Mouse (Mus musculus): Measurements from ENCODE around the gene Ube2k. TPM values are rescaled to one million over a fixed set of nuclear protein-coding genes. Genes with fewer than 3 reads are reported as not detected.
"Not testable (repeated sequence)": the region's sequence is repeated elsewhere in the genome, so short reads cannot be mapped to it uniquely, and the experiment has no call there.

Gene Ube2k
- polyA plus RNA-seq, 1 experiment from 2014 or later: 191 TPM

GRCm38 (mm10) chr5:65514635-65515278 is 22.3 kb upstream of the Ube2k start:
- no peaks in the 10 kb centered on the region for H3K36me3 ChIP-seq (replicated peaks)
- no peak overlapping the region for H3K9ac ChIP-seq
- 80% methylated on average over 5 of the region's 5 CpGs for WGBS
- no peak overlapping the region for H3K27ac ChIP-seq
- H3K27me3 ChIP-seq (replicated peaks): no peaks in the 10 kb centered on the region
- H3K4me3 ChIP-seq: no peak overlapping the region
- ATAC-seq (replicated peaks): no peak
- no peaks in the 10 kb centered on the region for H3K9me3 ChIP-seq
- H3K4me1 ChIP-seq: no peaks in the 10 kb centered on the region
- no peak overlapping the region for H3K4me2 ChIP-seq

- Histone ChIP-seq H3K9me3 (no peaks in the 10 kb centered on the region), H3K4me2 (no peak overlapping the region), H3K4me1 (0 out of 2 replicates have a peak, but pooled peaks cover 3% of the 10 kb centered on the region), H3K9ac (no peak overlapping the region), H3K27me3 (replicated peaks) (no peaks in the 10 kb centered on the region), H3K27ac (no peak overlapping the region), H3K4me3 (no peak overlapping the region), H3K36me3 (replicated peaks) (no peaks in the 10 kb centered on the region)
- ATAC-seq (replicated peaks): no peak
- 87% methylated on average over 1 of the region's 1 CpGs for WGBS
Measured at GRCm38 (mm10) chr5:65521803-65522202, 15.2 kb upstream of the Ube2k start.

GRCm38 (mm10) chr5:65524831-65525230 is 12.2 kb upstream of the Ube2k start:
- Histone ChIP-seq H3K36me3 (replicated peaks) (no peaks in the 10 kb centered on the region), H3K9ac (no peak overlapping the region), H3K27me3 (replicated peaks) (no peaks in the 10 kb centered on the region), H3K9me3 (no peaks in the 10 kb centered on the region), H3K4me2 (no peak overlapping the region), H3K4me1 (0 out of 2 replicates have a peak, but pooled peaks cover 3% of the 10 kb centered on the region), H3K4me3 (no peak overlapping the region), H3K27ac (no peak overlapping the region)
- 66% methylated on average over 4 of the region's 4 CpGs for WGBS
- ATAC-seq (replicated peaks): no peak

GRCm38 (mm10) chr5:65525674-65526443 is 11.2 kb upstream of the Ube2k start:
- 6% methylated on average over 8 of the region's 8 CpGs for WGBS
- no peak overlapping the region for H3K27ac ChIP-seq
- no peaks in the 10 kb centered on the region for H3K9me3 ChIP-seq
- no peak for ATAC-seq (replicated peaks)
- no peak overlapping the region for H3K4me2 ChIP-seq
- H3K27me3 ChIP-seq (replicated peaks): no peaks in the 10 kb centered on the region
- 0 out of 2 replicates have a peak, but pooled peaks cover 3% of the 10 kb centered on the region for H3K4me1 ChIP-seq
- H3K36me3 ChIP-seq (replicated peaks): no peaks in the 10 kb centered on the region
- no peak overlapping the region for H3K9ac ChIP-seq
- H3K4me3 ChIP-seq: no peak overlapping the region

GRCm38 (mm10) chr5:65531283-65531682 is 5.8 kb upstream of the Ube2k start:
- ATAC-seq (replicated peaks): no peak
- H3K4me1 ChIP-seq: peaks cover 4% of the 10 kb centered on the region
- no peaks in the 10 kb centered on the region for H3K27me3 ChIP-seq (replicated peaks)
- H3K9me3 ChIP-seq: no peaks in the 10 kb centered on the region
- no peaks in the 10 kb centered on the region for H3K36me3 ChIP-seq (replicated peaks)
- WGBS: 70% methylated on average over 3 of the region's 3 CpGs
- H3K9ac ChIP-seq: no peak overlapping the region
- no peak overlapping the region for H3K4me2 ChIP-seq
- no peak overlapping the region for H3K4me3 ChIP-seq
- H3K27ac ChIP-seq: no peak overlapping the region

- Histone ChIP-seq H3K36me3 (replicated peaks) (no peaks in the 10 kb centered on the region), H3K27me3 (replicated peaks) (no peaks in the 10 kb centered on the region), H3K4me2 (no peak overlapping the region), H3K9ac (no peak overlapping the region), H3K4me1 (peaks cover 15% of the 10 kb centered on the region), H3K4me3 (no peak overlapping the region), H3K9me3 (no peaks in the 10 kb centered on the region), H3K27ac (no peak overlapping the region)
- WGBS: 70% methylated on average over 4 of the region's 4 CpGs
- no peak for ATAC-seq (replicated peaks)
Measured at GRCm38 (mm10) chr5:65534496-65534895, 2.5 kb upstream of the Ube2k start.

- H3K9me3 ChIP-seq: no peaks in the 10 kb centered on the region
- no peaks in the 10 kb centered on the region for H3K27me3 ChIP-seq (replicated peaks)
- no peak overlapping the region for H3K27ac ChIP-seq
- H3K4me3 ChIP-seq: no peak overlapping the region
- H3K9ac ChIP-seq: no peak overlapping the region
- no peak for ATAC-seq (replicated peaks)
- WGBS: 77% methylated on average over 5 of the region's 5 CpGs
- H3K36me3 ChIP-seq (replicated peaks): no peaks in the 10 kb centered on the region
- peaks cover 17% of the 10 kb centered on the region for H3K4me1 ChIP-seq
- no peak overlapping the region for H3K4me2 ChIP-seq
Measured at GRCm38 (mm10) chr5:65535457-65536067, 1.5 kb upstream of the Ube2k start.

GRCm38 (mm10) chr5:65536068-65536465 is 966 bp upstream of the Ube2k start:
- peak overlapping the region; percentile 98 for H3K27ac ChIP-seq
- peak overlapping the region; percentile 94 for H3K4me3 ChIP-seq
- H3K4me1 ChIP-seq: peaks cover 17% of the 10 kb centered on the region
- H3K36me3 ChIP-seq (replicated peaks); H3K27me3 ChIP-seq (replicated peaks); H3K9me3 ChIP-seq; ATAC-seq (replicated peaks): not testable (repeated sequence)
- 80% methylated on average over 10 of the region's 10 CpGs for WGBS
- peak overlapping the region; percentile 67 for H3K4me2 ChIP-seq
- H3K9ac ChIP-seq: peak overlapping the region; percentile 93

- peak; percentile 82 for ATAC-seq (replicated peaks)
- Histone ChIP-seq H3K27me3 (replicated peaks) (no peaks in the 10 kb centered on the region), H3K36me3 (replicated peaks) (no peaks in the 10 kb centered on the region), H3K4me2 (peak overlapping the region; percentile 67), H3K9me3 (no peaks in the 10 kb centered on the region), H3K27ac (peak overlapping the region; percentile 98), H3K4me1 (peaks cover 21% of the 10 kb centered on the region), H3K9ac (peak overlapping the region; percentile 93), H3K4me3 (peak overlapping the region; percentile 94)
- WGBS: under 1% methylated on average over 52 of the region's 59 CpGs
Measured at GRCm38 (mm10) chr5:65537420-65538071, 513 bp downstream of the Ube2k start.

- Histone ChIP-seq H3K27ac (peak overlapping the region; percentile 98), H3K27me3 (replicated peaks) (no peaks in the 10 kb centered on the region), H3K36me3 (replicated peaks) (no peaks in the 10 kb centered on the region), H3K9me3 (no peaks in the 10 kb centered on the region), H3K4me1 (peaks cover 21% of the 10 kb centered on the region), H3K4me3 (peak overlapping the region; percentile 94), H3K9ac (peak overlapping the region; percentile 93), H3K4me2 (peak overlapping the region; percentile 67)
- WGBS: 2% methylated on average over 4 of the region's 4 CpGs
- no peak for ATAC-seq (replicated peaks)
Measured at GRCm38 (mm10) chr5:65538121-65538520, 1.1 kb downstream of the Ube2k start.

GRCm38 (mm10) chr5:65538829-65539228 is 1.8 kb downstream of the Ube2k start:
- no peak overlapping the region for H3K9ac ChIP-seq
- H3K36me3 ChIP-seq (replicated peaks): no peaks in the 10 kb centered on the region
- H3K4me1 ChIP-seq: peaks cover 21% of the 10 kb centered on the region
- H3K27ac ChIP-seq: no peak overlapping the region
- H3K27me3 ChIP-seq (replicated peaks): no peaks in the 10 kb centered on the region
- peak overlapping the region; percentile 36 for H3K4me2 ChIP-seq
- no peak for ATAC-seq (replicated peaks)
- H3K4me3 ChIP-seq: peak overlapping the region; percentile 10; the same call in 1 of the 2 replicates
- no peaks in the 10 kb centered on the region for H3K9me3 ChIP-seq
- 14% methylated on average over 4 of the region's 4 CpGs for WGBS

GRCm38 (mm10) chr5:65539786-65540185 is 2.8 kb downstream of the Ube2k start:
- ATAC-seq (replicated peaks): no peak
- WGBS: 97% methylated on average over 3 of the region's 3 CpGs

More at GRCm38 (mm10) chr5:65539786-65540185, 2.8 kb downstream of the Ube2k start:
- H3K9ac ChIP-seq: no peak overlapping the region
- peaks cover 21% of the 10 kb centered on the region for H3K4me1 ChIP-seq
- H3K4me2 ChIP-seq: no peak overlapping the region
- H3K9me3 ChIP-seq: no peaks in the 10 kb centered on the region
- H3K4me3 ChIP-seq: no peak overlapping the region
- H3K27ac ChIP-seq: no peak overlapping the region
- H3K27me3 ChIP-seq (replicated peaks): no peaks in the 10 kb centered on the region
- no peaks in the 10 kb centered on the region for H3K36me3 ChIP-seq (replicated peaks)

All from midbrain, embryonic 15.5 days (tissue).